Mouse (Mus musculus) adrenal gland, adult 18-20 months (tissue): ENCODE measurements at regions not wholly inside any gene's neighbourhood (a gene's known extent, or its start where the extent isn't known, plus 50 kb on each side); places are given as distances from the start of the nearest gene placed in this dataset.
A peak's percentile ranks its signal among the peaks of the same experiment; 100 is the strongest.
"Not testable (repeated sequence)": the region's sequence is repeated elsewhere in the genome, so short reads cannot be mapped to it uniquely, and the experiment has no call there.

Source experiments
- DNase-seq, 2 experiments: peaks; one replicate each; pipeline ENCODE4 v3.0.0; 2021 to 2022; ENCODE audit warnings: low spot score in 2 of 2

DNA sequence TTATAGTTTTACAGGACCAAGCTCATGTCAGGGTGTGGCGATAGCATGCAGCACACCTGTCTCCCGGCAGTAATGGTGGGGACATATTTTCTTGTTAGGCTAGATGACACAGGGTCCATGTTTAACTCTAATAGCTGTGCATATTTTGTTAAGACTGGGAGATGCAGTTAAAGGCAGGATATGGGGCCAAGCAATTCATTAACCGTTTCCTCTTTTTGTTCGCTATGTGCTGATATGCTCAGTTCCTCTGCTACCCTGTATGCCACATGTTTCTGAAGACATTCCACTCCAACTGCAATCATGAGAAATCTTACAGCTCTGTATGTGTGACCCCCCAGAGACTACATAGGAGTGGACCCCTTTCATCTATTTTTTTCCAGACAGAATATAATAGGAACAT, 104.0 kb upstream of the Stt3b start:
- DNase-seq, result no peak

DNA sequence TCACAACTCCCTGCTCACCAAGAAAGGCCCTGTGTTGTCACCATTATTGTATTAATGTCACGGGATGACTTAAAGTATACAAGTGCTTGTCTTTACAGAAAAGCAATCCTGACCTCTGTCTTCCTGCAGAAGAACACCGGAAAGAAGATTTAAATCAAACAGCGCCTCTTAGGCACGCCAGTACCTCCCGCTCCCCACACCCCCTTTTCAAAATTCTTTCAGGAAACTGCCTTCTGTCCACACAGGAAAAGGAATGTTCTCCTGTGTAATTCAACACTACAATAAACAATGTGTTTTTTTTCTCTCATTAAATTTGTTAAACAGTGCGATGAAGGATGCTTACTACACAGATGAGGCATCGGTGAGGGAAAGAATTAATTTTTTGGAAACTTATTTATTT, 112.6 kb upstream of the Stt3b start:
- DNase-seq, result no peak

DNA sequence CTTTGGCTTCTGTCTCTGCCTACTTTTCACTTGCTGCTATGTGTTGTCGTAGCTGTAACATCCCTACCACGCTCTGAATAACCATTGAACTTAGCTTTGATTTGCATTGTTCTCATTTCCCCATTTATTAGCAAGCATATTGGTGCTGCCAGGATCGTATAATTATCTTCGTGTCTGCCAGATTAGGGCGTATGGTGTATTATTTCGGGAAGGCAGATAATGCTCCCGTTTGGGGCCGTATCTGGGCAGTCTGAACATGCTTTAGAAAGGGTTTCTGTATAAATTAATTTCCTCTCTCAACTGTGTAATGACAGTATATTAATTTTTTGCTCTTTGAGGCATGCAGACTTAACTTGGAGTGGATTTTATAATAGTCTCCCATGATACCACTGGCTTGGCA, 116.5 kb upstream of the Stt3b start:
- DNase-seq, result no peak

DNA sequence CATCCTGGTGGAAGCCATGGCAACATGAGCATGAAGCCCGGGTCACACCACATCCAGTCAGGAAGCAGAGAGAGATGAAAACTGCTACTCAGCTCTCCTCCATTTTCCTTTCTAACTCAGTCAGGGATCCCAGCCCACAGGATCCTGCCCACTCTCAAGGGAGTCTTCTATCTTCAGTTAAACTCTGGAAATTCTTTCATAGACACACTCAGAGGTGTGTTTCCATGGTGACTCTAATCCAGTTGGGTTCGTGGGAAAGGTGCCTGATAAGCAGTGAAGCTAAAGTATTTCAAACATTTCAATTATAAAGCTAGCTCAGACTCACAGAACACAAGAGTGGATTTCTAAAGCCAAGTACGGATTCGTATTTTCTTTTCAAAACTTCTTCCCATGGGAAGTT, 120.0 kb upstream of the Stt3b start:
- DNase-seq, result no peak

DNA sequence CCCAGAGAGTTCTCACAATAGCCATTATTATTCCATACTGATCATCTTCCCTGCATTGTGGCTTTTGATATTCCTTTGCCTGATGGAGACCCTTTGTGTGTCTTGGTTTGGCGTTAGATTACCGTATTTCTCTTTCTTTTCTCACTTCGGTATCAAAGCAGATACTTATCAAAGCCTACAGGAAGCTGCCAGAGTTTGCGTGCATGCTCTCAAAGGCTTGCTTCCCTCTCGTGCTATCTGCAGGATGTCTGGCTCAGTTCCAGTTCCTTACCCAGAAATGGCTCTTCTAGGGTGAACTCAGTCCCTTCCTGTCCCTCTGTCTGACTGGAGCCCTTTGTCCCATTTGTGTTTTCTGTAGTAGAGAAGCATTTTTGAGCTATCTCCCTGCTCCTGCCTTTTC, 124.5 kb upstream of the Stt3b start:
- no peak for DNase-seq

DNA sequence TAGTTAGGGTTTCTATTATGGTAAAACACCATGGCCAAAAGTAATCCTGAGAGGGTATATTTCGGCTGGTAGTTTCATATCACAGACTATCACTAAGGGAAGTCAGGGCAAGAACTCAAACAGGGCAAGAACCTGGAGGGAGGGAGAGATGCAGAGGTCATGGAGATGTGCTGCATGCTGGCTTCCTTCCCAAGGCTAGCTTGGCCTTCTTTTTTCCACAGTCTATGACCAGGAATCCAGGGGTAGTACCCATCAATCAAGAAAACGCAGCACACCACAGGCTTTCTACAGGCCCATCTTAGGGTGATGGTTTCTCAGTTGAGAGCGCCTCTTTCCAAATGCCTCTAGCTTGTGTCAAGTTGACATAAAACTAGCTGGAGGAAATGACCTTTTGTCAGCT, 126.1 kb upstream of the Stt3b start:
- peak in 1 of 2 experiments; percentile 5 for DNase-seq

DNA sequence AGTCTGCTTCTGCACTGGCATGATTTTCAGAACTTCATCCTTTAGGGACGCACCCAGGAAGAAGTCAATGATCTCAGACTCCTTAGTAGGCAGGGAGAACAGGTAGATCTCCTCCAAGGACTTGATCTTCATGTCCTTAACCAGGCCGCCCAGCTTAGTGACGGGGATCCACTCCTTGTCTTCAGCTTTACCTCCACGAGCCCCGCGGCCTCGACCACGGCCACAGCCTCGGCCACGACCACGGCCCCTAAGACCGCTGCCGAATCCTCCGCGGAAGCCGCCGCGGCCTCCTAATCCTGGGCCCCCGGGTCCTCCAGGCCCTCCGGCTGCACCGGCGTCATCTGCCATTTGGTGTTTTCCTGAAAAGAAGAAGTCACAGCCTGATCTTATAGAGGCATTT, 128.0 kb upstream of the Stt3b start:
- DNase-seq, result not testable (repeated sequence)

DNA sequence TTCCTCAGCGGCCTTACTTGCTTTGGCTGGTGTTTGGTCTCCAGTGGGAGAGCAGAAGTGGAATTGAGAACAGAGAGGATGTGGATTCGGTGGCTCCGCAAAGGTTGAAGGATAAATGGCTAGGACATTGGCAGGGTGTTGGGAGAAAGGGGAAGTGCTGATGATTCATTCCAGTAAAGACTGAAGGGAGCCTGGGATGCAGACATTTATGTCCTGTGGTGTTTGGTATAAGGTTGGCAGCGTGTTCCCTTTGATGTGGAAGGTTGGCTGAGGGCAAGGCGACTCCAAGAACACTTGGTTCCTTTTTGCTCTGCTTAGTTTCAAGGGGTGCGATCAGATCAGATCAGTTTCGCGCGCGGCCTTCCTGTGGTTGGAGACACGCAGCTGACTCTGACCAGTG, 136.5 kb upstream of the Stt3b start:
- DNase-seq, result no peak

DNA sequence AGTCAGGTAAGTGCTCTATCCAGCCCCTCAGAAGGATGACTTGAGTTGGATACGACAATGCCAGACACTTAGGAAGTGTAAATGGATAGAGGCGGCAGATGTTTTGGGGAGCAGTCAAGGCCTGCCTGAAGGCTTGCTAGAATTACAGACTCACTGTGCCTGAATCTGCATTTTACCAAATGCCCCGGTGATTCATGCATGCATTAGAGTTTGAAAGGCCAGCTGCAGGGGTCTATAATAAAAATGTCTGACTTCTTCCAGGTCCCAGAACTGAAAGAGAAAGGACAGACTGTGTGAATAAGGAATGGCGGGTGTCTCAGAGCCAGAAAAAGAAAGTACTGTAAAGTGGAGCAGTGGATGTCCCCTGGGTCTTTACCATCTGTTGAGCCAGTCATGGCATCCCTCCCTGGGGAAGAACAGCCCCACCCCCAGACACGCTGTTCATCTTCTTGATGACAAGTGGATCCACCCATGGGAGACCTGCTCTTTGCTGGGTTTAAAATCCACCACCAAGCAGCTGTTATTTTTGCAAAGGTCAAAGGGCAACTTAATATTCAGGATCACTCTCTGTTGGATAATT, 140.6 kb upstream of the Stt3b start:
- DNase-seq, result no peak

DNA sequence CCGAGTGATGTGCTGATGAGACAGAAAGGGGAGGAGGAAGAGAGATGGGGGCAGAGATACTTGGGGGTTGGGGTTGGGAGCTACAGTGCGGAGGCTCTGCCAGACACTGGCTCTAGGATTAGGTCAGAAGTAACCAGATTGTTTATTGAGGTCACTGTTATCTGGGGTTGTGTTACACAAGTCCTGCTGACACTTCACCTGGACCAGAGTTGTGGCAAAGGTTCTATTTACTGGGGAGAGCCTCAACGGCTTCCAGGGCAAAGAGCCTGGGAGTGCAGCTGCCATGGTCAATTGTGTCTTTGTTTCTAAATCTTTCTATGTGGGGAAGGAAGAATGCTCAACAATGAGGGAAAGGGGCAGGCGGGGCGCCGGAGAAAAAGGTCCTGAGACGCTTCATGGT, 144.6 kb upstream of the Stt3b start:
- no peak for DNase-seq

DNA sequence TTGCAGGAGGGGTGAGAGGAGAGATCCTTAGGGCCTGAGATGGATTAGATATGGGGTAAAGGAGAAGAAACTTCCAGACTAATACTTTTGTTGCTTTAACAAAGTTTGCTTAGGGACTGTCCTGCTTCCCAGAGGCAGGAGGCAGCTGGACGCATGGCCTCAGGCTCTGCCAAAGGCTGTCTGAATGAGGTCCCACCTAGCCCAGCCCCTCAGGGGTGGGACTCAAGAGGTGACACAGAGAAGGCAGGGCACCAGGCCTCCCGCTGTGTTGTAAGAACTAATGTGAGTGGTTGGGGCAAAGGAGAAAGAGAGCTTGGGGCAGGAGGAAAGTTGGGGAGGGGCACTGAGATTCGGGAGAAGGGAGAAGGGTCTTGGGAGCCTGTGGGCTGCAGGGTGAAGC, 145.9 kb upstream of the Stt3b start:
- no peak for DNase-seq

DNA sequence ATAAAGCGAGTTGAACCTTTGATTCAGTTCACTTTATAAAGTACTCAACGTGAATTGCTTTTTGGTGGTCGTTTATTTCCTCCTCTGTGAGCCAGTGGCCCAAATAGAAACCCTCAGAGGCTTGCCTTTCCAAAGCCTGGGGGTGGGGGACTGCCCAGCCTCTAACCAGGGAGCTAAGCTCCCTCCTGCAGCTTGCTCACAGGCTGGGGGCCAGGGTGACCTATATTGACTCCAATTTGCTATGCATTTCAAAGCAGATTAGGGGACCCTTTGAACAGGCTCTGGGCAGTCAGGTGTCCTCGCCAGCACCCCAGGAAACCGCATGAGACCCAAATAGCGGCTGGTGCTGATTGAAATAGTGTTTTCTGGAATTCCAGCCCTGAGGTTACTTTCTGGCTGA, 146.4 kb upstream of the Stt3b start:
- DNase-seq, result no peak

DNA sequence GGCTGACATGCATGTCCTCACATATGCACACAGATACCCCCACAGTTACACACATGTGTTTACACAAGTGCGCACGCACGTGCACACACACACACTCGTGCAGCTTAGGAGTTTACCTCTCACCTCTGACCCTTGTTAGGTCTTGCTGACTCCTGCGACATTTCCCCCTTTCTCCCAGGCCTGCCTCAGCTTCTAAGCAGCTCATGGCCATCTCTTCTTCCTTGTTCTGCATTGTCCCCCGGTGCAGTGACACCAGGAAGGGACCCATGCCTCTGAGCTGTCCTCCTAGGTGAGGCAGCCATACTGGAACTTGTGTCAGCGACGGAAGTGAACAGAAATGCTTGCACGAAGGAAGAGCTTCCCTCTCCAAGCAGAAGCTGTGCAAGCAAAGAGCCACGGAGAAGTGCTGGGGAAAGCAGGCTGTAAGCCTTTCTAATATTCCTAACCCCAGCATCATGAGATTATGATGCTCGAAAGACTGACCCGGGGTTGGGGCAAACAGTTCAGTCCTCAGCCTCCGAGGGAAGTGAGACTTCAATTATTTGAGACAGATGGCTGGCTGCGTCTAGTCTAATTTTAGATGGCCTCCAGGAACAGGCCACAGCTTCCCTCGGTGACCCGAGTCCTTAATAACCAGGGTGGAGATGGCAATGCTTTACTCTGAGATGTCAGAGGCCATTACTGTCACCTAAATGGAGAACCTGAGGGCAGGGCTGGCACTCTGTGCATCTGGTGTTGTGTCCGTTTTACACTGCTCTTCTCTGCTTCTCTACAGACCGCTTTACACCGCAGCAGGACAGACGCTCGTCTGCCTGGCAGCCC, 147.9 kb upstream of the Stt3b start:
- DNase-seq, result no peak

DNA sequence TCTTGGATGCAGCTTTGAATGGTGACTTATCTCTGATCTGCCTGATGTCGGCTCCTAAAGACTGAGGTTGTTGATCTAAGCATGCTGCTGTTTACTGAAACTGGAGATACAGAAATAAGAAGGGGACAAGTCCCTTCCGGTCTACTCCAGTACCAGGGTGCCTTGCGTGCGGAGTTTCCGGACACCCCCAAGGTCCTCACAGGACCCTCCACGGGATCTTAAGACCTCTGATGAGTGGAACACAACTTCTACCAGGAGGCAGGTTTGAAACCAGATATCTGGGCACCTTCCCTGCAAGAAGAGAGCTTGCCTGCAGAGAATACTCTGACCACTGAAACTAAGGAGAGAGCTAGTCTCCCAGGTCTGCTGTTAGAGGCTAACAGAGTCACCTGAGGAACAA, 148.9 kb upstream of the Stt3b start:
- DNase-seq, result not testable (repeated sequence)

DNA sequence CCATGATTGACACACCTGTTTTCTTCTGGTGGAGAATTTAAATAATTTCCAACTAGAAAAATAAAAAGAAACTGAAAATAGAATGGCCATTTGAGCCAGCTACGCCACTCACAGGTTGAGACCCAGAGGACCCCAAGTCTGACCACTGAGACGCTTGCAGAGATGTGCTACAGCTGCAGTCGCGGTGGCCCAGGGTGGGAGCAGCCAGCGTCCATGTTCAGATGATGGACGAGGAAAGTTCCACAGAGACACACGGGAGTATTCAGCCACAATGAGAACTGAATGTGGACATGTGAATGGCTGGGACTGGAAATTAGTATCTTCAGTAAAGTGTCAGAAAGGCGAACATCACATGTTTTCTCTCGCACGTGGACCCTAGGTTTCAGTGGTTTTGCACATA, 155.1 kb upstream of the Stt3b start:
- DNase-seq, result no peak

DNA sequence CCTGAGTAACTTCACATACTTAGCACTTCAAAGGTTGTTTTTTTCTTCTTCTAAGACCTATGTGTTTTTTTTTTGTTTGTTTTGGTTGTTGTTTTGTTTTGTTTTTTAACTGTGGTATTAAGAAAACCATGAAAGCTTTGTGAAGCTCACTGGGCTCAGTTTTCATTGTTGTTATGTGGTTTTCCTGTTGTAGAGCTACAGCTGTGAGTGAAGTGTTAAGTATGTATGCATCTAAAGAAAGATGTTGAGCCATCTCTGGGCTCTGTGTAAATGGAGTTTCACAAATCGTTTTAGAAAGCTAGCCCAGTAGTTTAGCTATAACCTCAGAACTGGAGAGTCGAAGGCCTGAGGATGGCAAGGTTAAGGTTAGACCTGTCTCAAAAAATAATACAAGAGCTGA, 158.4 kb upstream of the Stt3b start:
- no peak for DNase-seq

DNA sequence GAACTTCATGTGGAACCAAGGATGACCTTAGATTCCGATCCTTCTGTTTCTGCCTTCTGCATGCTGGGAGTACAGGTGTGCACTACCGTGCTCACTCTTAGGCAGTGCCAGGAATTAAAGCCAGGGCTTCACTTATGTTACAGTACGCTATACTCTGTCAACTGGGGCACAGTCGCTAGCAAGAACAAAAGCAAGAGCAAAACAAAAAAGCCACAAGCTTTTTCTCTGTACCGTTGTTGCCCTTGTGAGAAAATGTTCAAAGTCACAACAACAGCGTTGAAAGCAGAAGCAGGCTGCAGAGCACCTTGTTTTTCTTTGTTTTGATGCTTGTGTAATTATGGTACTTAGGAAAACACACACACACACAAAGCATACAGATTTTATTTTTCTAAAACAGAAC, 161.4 kb upstream of the Stt3b start:
- no peak for DNase-seq

DNA sequence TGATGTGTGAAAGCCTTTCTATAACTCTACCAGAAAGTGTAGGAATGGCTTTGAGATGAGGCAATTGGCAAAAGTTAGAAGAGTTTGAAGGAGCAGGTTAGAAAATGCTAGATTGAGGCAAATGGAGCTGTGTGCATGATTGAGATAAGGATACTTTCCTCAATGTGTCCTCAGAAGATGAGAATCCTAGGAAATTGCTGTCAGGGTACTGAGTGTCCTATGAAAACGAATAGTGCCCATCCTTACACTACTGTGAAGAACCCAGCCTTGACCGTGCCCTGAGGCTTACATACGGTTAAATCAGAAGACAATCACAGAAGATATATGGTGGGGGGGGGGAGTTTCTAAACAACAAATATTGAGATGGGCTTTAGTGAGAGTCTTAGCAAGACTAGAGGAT, 162.8 kb upstream of the Stt3b start:
- DNase-seq, result no peak

DNA sequence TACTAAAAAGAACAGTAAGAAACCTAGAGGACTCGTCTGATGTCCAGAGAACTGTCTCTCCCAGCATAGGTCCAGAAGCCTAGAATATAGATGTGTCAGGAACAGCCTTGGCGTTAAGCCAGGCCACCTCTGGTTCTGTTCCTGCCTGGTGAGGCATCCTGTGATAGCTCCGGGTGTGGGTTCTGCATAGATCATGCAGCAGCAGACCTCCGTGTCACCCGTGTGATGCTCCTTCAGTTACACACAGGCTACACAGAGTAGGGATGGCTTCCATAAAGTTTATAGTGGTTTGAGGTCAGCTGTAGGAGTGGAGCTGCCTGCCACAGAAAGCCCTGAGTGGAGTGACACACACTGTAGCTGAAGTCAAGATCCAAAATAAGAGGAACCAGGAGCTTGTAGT, 163.6 kb upstream of the Stt3b start:
- no peak for DNase-seq

DNA sequence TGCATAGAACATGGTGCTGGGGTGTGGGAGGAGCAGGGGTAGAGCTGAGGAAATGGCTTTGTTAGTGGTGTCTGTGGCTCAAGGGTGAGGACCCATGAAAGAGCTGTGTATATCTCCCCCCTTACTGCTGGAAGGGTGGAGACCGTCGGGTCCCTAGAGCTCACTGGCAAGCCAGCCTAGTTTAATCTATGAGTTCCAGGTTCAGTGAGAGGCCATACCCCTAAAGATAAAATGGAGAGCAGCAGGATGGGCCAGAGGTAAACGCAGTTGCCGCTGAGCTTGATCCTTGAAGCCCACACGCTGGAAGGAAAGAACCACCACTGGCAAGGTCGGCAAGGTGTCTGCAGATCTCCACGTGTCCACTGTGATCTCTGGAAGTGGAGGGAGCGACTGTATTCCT, 164.1 kb upstream of the Stt3b start:
- DNase-seq, result no peak

DNA sequence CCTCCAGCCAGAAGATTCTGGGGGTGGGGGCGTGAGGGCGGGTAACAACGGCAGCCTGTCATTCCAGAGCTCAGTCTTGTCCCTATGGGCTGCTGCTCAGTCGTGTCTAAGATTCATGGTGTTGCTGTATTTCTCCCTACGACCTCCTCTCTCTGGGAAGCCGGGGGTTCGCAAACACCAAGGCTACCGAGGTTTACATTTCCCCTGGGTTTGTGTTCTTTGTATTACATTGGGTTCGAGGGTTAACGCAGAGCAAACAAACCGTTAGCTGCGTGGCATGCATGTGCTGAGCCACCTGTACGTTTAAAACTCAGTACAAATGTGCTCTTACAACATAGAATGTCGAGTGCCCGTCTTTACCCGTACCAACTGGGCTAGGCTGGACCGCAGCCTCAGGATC, 166.0 kb upstream of the Stt3b start:
- DNase-seq, result no peak

DNA sequence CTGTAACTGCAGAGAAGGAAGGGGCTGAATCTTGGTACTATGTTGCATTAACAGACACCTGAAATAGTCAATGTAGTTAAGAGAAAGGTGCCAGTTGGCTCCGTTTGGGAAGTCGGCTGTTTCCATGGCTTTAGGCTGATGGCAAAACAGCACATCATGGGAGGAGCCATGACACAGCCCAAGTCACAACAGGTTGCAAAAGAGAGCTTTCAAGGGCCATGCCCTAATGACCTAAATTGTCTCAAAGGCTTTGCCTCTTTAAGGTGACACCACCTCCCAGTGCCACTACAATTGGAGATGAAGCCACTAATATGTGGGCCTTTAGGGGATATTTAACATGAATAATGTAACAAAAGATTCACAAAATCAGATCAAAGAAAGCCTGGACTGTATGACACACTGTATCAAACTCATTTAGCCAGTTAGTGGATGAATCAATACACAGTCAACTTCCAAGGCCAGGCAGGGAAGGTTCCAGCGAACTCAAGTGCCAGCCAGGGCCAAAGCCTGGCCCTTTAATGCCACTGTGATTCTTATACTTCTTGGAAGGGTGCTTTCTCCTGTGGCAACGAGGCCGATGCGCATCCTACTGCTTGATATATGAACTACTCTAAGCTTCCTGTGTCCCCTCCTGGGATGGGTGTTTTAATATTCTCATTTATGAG, 167.5 kb upstream of the Stt3b start:
- peak in 1 of 2 experiments; percentile 21 for DNase-seq

DNA sequence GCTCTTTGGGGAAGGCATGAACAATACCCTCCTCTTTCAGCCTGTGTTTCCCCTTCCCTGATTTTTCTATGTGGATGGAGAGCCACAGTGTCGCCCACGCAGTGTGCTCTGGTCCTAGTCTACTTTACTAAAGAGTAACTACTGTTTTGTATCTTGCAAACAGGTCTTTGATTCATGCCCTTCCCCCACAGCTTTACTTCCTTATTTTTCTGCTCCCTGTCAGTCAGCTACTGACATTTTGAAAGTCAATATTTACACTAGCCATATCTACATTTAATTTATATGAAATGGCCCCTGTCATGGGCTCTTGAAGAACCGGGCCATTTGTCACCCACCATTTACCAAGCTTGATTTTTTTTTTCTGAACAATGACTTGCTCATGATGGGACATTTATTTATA, 168.7 kb upstream of the Stt3b start:
- no peak for DNase-seq
